Mouse (Mus musculus): Measurements from ENCODE around the gene Lmf2. TPM values are rescaled to one million over a fixed set of nuclear protein-coding genes. Genes with fewer than 3 reads are reported as not detected.

Gene Lmf2
- polyA plus RNA-seq (2014; fragmentation: Illumina TruSeq; extraction: RNeasy Lipid Tissue Mini Kit (QIAGEN cat#74804); ENCODE audit: low read depth, low replicate concordance), result 0.93 TPM

DNA sequence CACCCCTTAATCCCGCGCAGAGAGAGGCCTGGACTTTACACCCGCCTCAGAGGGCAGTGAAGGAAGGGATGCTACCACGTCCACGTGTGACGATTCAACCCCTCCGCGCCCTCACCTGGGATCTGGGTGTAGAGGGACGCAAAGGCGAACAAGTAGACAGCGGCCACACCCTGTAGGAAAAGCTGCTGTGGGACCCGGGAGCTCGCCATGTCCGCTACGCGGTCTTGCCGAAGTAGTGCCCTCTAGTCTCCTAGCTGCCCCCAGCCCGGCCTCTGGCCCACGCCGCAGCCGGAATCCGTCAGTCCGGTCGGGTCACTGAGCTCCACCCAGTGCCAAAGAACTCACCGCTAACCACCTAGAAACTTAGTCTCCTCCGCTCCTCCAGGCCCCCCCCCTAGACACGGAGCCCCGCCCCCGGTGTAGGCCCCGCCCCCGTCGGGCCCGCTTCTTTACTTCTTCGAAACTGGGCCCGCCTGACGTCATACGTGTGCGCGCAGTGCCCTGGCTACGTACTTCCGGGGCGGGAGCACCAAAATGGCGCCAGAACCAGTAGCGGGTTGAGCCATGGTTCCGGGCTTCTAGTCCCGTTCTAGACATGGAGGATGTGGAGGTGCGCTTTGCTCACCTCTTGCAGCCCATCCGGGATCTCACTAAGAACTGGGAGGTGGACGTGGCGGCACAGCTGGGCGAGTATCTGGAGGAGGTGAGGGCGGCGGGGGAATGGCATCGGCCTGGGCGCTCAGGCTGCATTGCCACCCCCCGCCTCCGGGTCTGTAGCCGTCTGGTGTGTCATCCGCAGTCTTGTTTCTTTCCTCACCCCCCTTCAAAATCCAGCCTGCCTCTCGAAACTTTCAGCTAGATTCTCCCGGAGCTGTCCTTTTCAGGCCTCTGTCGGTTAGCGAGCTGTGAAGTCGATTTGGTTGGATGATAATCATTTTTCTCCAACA is at the start of gene Lmf2, which contains the start of gene Ncaph2:
Lmf2 (minus strand) TSS at position 419 of the 947 bp plus-strand sequence.
Ncaph2 (plus strand) TSS at position 479 of the 947 bp plus-strand sequence.

DNA sequence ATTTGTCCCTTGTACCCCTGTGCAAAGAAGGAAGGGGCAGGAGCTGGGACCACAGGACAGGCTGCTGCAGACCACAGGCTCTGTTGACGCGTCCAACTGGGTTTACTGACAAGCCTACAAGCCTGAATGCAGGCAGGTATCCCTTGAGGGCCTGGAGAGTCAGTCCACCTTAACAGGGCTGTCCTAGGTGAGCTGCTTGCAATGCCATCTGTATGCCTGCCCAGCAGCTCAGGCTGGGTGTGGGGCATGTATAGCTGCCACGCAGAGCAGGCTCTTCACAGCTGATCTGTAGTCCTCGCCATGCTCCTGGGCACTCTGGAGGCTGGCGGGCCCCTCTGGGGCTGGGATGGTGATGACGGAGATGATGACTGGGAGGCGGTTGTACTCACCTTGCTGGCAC is 29.2 kb upstream of the Lmf2 start, which contains the start of gene Klhdc7b:
Klhdc7b (plus strand) TSS at position 301 of the 400 bp plus-strand sequence.

GRCm38 (mm10) chr15:89378831-89379401 is 23.5 kb upstream of the Lmf2 start, which contains the start of gene Odf3b:
Odf3b (minus strand) TSS chr15:89379282.

GRCm38 (mm10) chr15:89376957-89377356 is 21.5 kb upstream of the Lmf2 start, which contains the start of gene Tymp:
Tymp (minus strand) TSS chr15:89377039.

DNA sequence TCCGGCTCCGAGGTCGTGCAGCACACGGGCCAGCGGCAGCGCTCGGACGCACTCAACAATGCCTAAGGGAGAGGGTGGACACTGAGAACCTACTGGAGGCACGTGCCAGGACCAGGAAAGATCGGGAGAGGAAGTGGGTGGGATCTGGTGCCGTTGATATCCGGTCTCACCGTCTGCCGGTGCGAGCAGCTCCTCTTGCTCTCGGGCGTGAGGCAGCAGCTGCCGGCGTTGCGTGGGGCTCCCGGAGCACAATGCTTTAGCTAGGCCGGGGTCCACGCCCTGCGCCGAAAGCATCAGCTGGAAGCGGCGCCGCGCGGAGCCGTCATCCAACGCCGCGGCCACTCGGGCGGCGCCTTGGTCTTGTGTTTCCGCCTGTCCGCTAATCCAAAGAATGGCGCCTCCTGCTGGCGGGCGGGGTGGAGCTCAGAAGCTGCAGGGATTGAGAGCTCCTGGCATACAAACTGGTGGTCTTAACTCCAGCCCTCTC is 18.3 kb upstream of the Lmf2 start, which contains the start of gene Sco2:
Sco2 (minus strand) TSS at position 85 of the 487 bp plus-strand sequence.

DNA sequence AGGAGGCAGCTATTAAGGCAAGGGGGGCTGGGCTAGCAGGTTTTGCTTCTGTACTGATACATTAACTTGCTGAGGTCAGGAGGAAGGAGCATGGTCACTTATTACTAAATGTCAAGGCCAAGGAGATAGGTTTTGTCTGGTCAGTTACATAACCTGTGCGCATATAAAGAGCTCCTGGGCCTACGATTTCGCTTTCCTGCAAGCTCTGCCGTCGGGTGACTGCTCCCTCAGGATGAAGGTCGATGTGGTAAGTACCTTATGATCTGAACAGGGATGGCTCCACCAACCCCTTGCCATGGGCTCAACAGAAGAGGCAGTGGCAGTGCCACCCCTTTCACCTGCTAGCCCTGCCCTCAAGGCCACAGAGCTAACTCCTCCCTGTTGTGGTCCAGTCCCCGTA is 21.2 kb downstream of the Lmf2 start, which contains the start of gene Miox:
Miox (plus strand) TSS at position 128 of the 400 bp plus-strand sequence.

GRCm38 (mm10) chr15:89322670-89323522 is 32.6 kb downstream of the Lmf2 start, which contains the start of gene Adm2:
Adm2 (plus strand) TSS chr15:89322720.

GRCm38 (mm10) chr15:89315190-89315731 is 40.2 kb downstream of the Lmf2 start, which contains the start of gene Sbf1:
Sbf1 (minus strand) TSS chr15:89315311.

Other genes starting within 250 kb of the Lmf2 start
- gene Tubgcp6, start 232.5 kb downstream of the Lmf2 start, polyA plus RNA-seq (2014; fragmentation: Illumina TruSeq; extraction: RNeasy Lipid Tissue Mini Kit (QIAGEN cat#74804); ENCODE audit: low read depth, low replicate concordance), result 0.81 TPM
- gene Hdac10, start 227.0 kb downstream of the Lmf2 start, polyA plus RNA-seq (2014; fragmentation: Illumina TruSeq; extraction: RNeasy Lipid Tissue Mini Kit (QIAGEN cat#74804); ENCODE audit: low read depth, low replicate concordance), result 0.32 TPM
- gene Mapk12, start 215.0 kb downstream of the Lmf2 start, polyA plus RNA-seq (2014; fragmentation: Illumina TruSeq; extraction: RNeasy Lipid Tissue Mini Kit (QIAGEN cat#74804); ENCODE audit: low read depth, low replicate concordance), result 0.97 TPM
- gene Mapk11, start 206.0 kb downstream of the Lmf2 start, polyA plus RNA-seq (2014; fragmentation: Illumina TruSeq; extraction: RNeasy Lipid Tissue Mini Kit (QIAGEN cat#74804); ENCODE audit: low read depth, low replicate concordance), result not detected
- gene Plxnb2, start 174.9 kb downstream of the Lmf2 start, polyA plus RNA-seq (2014; fragmentation: Illumina TruSeq; extraction: RNeasy Lipid Tissue Mini Kit (QIAGEN cat#74804); ENCODE audit: low read depth, low replicate concordance), result 6.3 TPM
- 0.12 TPM for gene Dennd6b, start 159.2 kb downstream of the Lmf2 start, polyA plus RNA-seq (2014; fragmentation: Illumina TruSeq; extraction: RNeasy Lipid Tissue Mini Kit (QIAGEN cat#74804); ENCODE audit: low read depth, low replicate concordance)
- gene Ppp6r2, start 144.1 kb downstream of the Lmf2 start, polyA plus RNA-seq (2014; fragmentation: Illumina TruSeq; extraction: RNeasy Lipid Tissue Mini Kit (QIAGEN cat#74804); ENCODE audit: low read depth, low replicate concordance), result 8.4 TPM
- 1.9 TPM for gene Sbf1, start 40.3 kb downstream of the Lmf2 start, polyA plus RNA-seq (2014; fragmentation: Illumina TruSeq; extraction: RNeasy Lipid Tissue Mini Kit (QIAGEN cat#74804); ENCODE audit: low read depth, low replicate concordance)
- not detected for gene Adm2, start 32.9 kb downstream of the Lmf2 start, polyA plus RNA-seq (2014; fragmentation: Illumina TruSeq; extraction: RNeasy Lipid Tissue Mini Kit (QIAGEN cat#74804); ENCODE audit: low read depth, low replicate concordance)
- gene Miox, start 21.3 kb downstream of the Lmf2 start, polyA plus RNA-seq (2014; fragmentation: Illumina TruSeq; extraction: RNeasy Lipid Tissue Mini Kit (QIAGEN cat#74804); ENCODE audit: low read depth, low replicate concordance), result 255 TPM
- 9.6 TPM for gene Ncaph2, start 60 bp upstream of the Lmf2 start, polyA plus RNA-seq (2014; fragmentation: Illumina TruSeq; extraction: RNeasy Lipid Tissue Mini Kit (QIAGEN cat#74804); ENCODE audit: low read depth, low replicate concordance)
- gene Sco2, start 18.2 kb upstream of the Lmf2 start, polyA plus RNA-seq (2014; fragmentation: Illumina TruSeq; extraction: RNeasy Lipid Tissue Mini Kit (QIAGEN cat#74804); ENCODE audit: low read depth, low replicate concordance), result 1.4 TPM
- not detected for gene Tymp, start 21.4 kb upstream of the Lmf2 start, polyA plus RNA-seq (2014; fragmentation: Illumina TruSeq; extraction: RNeasy Lipid Tissue Mini Kit (QIAGEN cat#74804); ENCODE audit: low read depth, low replicate concordance)
- gene Odf3b, start 23.6 kb upstream of the Lmf2 start, polyA plus RNA-seq (2014; fragmentation: Illumina TruSeq; extraction: RNeasy Lipid Tissue Mini Kit (QIAGEN cat#74804); ENCODE audit: low read depth, low replicate concordance), result not detected
- not detected for gene Klhdc7b, start 29.3 kb upstream of the Lmf2 start, polyA plus RNA-seq (2014; fragmentation: Illumina TruSeq; extraction: RNeasy Lipid Tissue Mini Kit (QIAGEN cat#74804); ENCODE audit: low read depth, low replicate concordance)
- gene Syce3, start 54.8 kb upstream of the Lmf2 start, polyA plus RNA-seq (2014; fragmentation: Illumina TruSeq; extraction: RNeasy Lipid Tissue Mini Kit (QIAGEN cat#74804); ENCODE audit: low read depth, low replicate concordance), result not detected
- 1.7 TPM for gene Cpt1b, start 70.2 kb upstream of the Lmf2 start, polyA plus RNA-seq (2014; fragmentation: Illumina TruSeq; extraction: RNeasy Lipid Tissue Mini Kit (QIAGEN cat#74804); ENCODE audit: low read depth, low replicate concordance)
- gene C730034F03Rik, start 73.9 kb upstream of the Lmf2 start, polyA plus RNA-seq (2014; fragmentation: Illumina TruSeq; extraction: RNeasy Lipid Tissue Mini Kit (QIAGEN cat#74804); ENCODE audit: low read depth, low replicate concordance), result 0.61 TPM
- not detected for gene Gm44502, start 74.0 kb upstream of the Lmf2 start, polyA plus RNA-seq (2014; fragmentation: Illumina TruSeq; extraction: RNeasy Lipid Tissue Mini Kit (QIAGEN cat#74804); ENCODE audit: low read depth, low replicate concordance)
- gene Chkb, start 74.2 kb upstream of the Lmf2 start, polyA plus RNA-seq (2014; fragmentation: Illumina TruSeq; extraction: RNeasy Lipid Tissue Mini Kit (QIAGEN cat#74804); ENCODE audit: low read depth, low replicate concordance), result 27.7 TPM
- 0.08 TPM for gene Mapk8ip2, start 98.3 kb upstream of the Lmf2 start, polyA plus RNA-seq (2014; fragmentation: Illumina TruSeq; extraction: RNeasy Lipid Tissue Mini Kit (QIAGEN cat#74804); ENCODE audit: low read depth, low replicate concordance)
- gene Arsa, start 121.8 kb upstream of the Lmf2 start, polyA plus RNA-seq (2014; fragmentation: Illumina TruSeq; extraction: RNeasy Lipid Tissue Mini Kit (QIAGEN cat#74804); ENCODE audit: low read depth, low replicate concordance), result 2.9 TPM
- 0.36 TPM for gene Shank3, start 144.0 kb upstream of the Lmf2 start, polyA plus RNA-seq (2014; fragmentation: Illumina TruSeq; extraction: RNeasy Lipid Tissue Mini Kit (QIAGEN cat#74804); ENCODE audit: low read depth, low replicate concordance)
- gene Acr, start 212.7 kb upstream of the Lmf2 start, polyA plus RNA-seq (2014; fragmentation: Illumina TruSeq; extraction: RNeasy Lipid Tissue Mini Kit (QIAGEN cat#74804); ENCODE audit: low read depth, low replicate concordance), result not detected
- gene Rabl2, start 236.3 kb upstream of the Lmf2 start, polyA plus RNA-seq (2014; fragmentation: Illumina TruSeq; extraction: RNeasy Lipid Tissue Mini Kit (QIAGEN cat#74804); ENCODE audit: low read depth, low replicate concordance), result 10.5 TPM

Measured in kidney, adult 10 weeks (tissue).